Mouse (Mus musculus): ENCODE results near the gene Saysd1.

GRCm38 (mm10) chr14:20148514-20148913, 10.2 kb upstream of the Saysd1 start:
- TF ChIP-seq POLR2A (IDR thresholded peaks at IDR 0.05; ENCODE audit: borderline replicate concordance, extremely low read depth, insufficient read depth, insufficient read length, poor library complexity, severe bottlenecking) (no peak), CTCF (IDR thresholded peaks at IDR 0.05; ENCODE audit: borderline replicate concordance, extremely low read depth, insufficient read depth, insufficient read length) (no peak)

All from brain, embryonic 14.5 days (tissue).